Mouse (Mus musculus): ENCODE measurements around the gene Kazn.

Gene Kazn

GRCm38 (mm10) chr4:142057529-142058216 lies 181.5 kb downstream of the Kazn start:
- no peak for DNase-seq (ENCODE audit: low spot score in 2 of 2)

- no peak for DNase-seq (ENCODE audit: low spot score in 2 of 2)
These were observed 183.6 kb downstream of the Kazn start for GRCm38 (mm10) chr4:142055600-142055999.

GRCm38 (mm10) chr4:142054580-142054979 lies 184.6 kb downstream of the Kazn start:
- DNase-seq (ENCODE audit: low spot score in 2 of 2): no peak

DNA sequence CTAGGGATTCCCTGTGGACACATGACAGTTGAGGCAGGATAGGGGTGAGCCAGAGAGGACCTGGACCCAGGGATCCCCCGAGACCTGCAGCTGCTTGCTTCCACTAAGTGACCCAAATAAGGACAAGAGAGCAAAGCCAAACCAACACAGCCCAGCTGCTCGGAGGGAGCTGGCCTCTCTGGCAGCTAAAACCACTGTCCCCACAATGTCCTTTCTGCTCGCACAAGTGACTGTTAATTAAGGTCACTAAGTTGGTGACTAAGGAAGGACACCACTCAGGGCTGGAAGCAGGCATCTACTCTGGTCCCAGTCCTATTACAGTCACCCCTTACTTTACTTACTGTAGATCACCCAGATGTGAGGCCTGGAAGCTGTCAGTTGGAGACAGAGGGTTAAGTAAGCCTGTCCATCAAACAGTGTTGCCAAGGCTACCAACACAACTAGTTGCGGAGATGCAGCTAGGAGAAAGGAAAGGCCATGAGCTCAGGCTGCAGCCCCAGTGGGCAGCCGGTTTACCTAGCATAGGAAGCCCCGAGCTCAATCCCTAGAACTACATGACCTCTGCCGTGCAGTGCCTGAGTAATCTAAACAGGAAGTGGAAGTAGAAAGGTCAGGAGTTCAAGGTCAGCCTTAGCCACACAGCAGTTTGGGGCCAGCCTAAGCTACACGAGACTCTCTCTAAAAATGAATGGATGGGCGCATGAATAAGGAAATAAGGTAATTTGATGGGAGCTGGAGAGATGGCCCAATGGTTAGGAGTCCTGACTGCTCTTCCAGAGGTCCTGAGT lies 185.3 kb downstream of the Kazn start:
- DNase-seq (ENCODE audit: low spot score in 2 of 2): no peak

DNA sequence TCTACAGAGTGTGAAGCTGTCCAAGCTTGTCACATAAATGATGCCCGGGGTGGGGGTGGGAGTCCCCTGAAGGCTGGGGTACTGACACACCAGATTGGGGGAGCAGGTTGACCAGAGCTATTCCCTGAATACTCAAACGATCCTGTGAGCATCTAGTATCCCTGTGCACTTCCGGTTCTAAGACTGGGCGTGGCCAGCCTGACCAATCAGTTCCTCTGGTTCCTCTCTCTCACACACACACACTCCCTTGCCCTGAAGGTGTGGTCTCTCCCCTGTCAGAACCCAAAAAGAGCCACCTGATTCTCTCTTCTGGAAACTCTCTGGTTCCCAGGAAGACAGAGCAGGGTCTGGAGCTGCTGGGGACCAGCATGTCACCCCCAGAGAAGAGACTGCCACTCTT lies 185.9 kb downstream of the Kazn start:
- DNase-seq (ENCODE audit: low spot score in 2 of 2): no peak

DNA sequence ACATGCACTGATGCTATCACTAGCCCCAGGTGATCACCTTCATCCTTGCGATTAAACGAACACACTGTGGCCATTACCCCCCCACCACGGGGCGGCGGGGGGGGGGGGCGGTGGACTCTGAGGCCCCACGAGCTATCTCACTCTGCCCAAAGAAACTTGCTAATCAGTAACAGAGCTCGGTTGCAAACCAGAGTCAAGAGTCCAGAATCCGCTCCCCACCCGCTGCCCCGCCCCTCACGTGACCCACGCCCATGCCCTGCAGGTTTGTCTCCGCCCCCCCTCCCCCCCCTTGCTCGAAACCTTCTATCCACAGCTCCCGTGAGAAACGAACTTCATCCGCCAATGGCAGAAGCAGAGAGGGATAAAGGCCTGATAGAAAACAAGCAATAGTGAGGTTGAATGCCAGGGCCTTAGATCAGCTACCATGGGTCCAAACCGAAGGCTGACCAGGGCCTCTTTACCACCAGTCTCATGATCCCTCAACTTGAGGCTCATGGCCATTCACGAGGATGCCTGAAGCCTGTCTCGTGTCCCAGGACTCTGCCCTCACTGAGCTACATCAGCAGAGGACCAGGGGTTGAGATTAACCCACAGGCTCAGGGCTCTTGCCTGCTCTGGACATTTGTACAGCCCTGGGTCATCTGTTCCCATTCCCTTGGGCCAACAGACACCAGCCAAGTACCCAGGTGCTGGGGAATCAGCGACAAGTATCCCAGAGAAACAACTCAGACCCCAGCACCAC lies 186.6 kb downstream of the Kazn start:
- DNase-seq (ENCODE audit: low spot score in 2 of 2): no peak

All from spleen, postnatal 36 days (tissue).